Mouse (Mus musculus) embryo, embryonic 11 days (tissue): ENCODE measurements around the gene Soga1.
A peak's percentile ranks its signal among the peaks of the same experiment; 100 is the strongest.

ENCODE experiments used
- DNase-seq: peaks from one replicate; pipeline ENCODE4 v3.0.0-alpha.2; 2015

Soga1 gene

DNA sequence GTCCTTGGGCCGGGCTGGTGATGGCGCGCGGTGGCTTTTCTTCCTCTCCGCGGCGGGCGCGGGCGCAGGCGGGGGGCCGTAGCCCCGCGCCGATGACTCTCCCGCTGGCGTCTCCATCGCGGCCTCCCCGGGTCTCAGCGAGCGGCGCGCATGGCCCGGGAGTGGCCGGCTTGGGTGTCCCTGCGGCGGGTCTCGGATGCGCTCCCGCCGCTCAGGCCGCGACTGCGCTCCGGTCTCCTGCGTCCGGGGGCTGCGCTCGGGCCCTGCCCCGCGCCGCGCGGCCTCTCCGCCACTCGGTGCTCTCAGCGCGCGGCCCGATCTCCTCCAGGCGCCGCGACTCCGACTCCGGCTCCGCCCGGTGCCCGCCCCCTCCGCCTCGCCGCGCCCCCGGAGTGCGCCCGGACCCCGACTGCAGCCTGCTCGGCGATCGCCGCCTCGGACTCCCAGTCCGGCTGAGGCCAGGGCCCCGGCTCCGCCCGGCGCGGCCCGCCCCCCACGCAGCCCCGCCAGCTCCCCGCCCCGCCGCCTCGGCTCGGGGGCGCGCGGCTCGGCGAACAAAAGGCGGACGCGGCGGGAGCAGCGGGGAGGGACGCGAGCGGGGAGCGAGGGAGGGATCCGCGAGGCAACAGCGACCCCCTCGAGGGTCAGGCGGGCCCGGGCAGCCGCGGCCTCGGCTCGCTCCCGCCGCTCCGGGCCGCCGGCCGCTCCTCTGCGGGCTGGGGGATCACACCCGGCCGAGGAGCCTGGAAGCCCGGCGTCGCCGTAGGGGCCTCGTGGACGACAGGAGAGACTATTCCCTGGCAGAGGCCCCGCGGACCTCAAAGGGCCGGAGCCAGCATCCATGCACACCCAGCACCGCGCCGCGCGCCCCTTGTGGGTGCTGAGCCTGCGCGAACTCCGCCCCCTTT, at the start of gene Soga1:
Soga1 (minus strand) TSS at position 462 of the 908 bp plus-strand sequence.
- DNase-seq: peak; percentile 95

- DNase-seq: peak; percentile 23
Measured at GRCm38 (mm10) chr2:157128072-157128471, 49.0 kb upstream of the Soga1 start.

- DNase-seq: no peak
Measured at GRCm38 (mm10) chr2:157127370-157127769, 48.3 kb upstream of the Soga1 start.

DNA sequence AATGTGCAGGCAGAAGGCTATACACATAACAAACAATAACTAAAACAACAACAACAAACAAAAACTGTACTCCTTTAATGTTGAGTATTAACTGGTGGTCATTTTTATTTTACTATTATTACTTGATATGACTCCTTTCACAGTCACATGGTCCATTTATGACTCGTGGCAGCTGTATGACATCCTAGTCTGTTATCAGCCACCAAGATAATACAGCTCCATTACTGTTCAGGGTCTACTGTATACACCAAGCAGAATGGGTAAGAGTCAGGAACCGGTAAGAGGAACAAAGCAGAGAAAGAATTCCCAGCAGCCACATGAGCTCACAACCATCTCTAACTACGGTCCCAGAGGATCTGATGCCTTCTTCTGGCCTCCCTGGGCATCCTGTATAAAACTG, 46.2 kb upstream of the Soga1 start:
- DNase-seq: no peak

DNA sequence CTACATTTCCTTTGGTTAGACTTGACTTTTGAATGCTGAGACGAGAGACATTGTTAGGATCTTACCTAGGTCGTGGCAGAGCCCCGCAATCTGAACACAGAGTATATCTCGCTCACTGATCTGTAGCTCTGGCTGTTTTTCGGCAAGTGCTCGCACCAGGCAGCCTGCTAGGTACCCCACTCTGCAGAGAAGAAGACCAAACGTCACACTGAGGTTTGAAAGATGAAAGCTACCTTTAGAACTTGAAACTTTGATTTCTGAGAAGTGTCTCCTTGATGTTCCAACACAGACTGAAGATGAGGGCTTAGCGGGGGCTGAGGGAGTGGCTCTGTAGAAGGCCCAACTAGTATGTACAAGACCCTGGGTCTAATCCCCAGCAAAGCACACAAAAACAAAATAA, 42.7 kb upstream of the Soga1 start:
- no peak for DNase-seq

- no peak for DNase-seq
Measured at GRCm38 (mm10) chr2:157119075-157119474, 40.0 kb upstream of the Soga1 start.

DNA sequence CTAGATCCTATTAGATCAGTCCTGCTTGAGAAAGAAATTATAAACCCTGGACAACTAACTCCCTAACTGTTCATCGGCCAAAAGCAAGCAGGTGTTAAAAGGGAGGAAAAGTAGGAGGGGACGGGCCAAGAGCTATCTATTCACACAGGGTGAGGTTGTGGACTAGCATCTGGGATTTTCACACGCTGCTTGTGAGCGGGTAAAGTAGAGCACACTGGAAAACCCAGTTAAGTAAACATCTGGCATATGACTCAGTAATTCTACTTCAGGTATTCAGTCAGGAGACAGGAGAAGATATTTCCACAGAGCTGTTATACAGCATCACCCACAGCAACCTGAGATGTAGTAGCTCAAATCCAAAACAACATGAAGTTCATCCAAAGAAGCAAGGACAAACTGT, 39.5 kb upstream of the Soga1 start:
- DNase-seq: no peak

DNA sequence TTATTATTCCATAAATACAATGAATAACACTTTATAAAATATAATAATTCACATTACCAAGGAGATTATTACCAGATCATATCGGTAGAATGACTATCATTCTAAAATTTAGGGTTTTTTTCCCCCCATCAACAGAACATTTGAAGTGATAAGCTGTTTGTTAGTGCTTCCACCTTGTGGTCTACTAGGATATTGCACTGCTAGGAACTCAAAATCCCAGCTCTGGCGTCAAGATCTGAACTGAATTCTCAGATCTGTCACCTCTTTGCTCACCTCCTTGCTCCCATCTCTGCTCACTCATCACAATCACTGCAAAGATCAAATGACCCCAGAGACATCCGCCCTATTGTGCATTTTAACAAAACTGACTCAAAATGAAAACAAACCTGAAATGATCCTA, 37.9 kb upstream of the Soga1 start:
- DNase-seq: peak; percentile 63

DNA sequence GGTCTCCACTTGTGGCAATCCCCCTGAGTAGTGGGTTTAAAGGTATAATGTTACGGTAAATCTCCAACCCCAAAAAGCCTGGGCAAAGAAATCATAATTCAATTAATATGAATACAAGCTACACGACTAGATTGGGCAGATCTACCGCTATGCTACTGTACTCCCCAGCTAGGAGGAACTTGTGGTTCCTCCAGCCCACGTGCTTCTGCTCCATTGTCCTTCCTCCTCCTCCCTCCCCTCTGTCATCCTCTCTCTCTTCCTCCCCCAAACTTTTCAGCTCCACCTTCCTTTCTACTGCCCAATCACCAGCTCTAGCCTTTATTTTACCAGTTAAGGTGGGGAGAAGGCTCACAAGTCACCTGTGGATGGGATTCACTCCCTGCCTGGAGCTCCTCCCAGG, 29.2 kb upstream of the Soga1 start:
- no peak for DNase-seq

DNA sequence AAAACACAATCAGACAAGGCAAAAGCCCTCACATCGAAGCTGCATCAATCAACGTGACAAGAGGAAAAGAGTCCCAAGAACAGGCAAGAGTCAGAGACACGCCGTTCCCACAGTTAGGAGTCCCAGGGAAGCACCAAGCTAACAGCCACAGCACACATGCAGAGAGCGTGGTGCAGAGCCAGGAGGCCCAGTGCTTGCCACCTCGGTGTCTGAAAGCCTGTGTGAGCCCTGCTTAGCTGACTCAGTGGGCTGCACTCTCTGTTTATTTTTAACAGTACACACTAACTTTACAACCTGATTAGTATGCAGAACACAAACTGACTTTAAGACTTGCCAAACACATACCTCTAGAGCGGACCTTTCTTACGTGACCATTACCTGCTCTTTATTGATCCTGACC, 25.4 kb upstream of the Soga1 start:
- DNase-seq: no peak

- DNase-seq: no peak
Measured at GRCm38 (mm10) chr2:157102256-157102655, 23.2 kb upstream of the Soga1 start.

GRCm38 (mm10) chr2:157101650-157102049, 22.6 kb upstream of the Soga1 start:
- no peak for DNase-seq

- DNase-seq: no peak
Measured at GRCm38 (mm10) chr2:157100319-157100605, 21.2 kb upstream of the Soga1 start.

GRCm38 (mm10) chr2:157099532-157100318, 20.7 kb upstream of the Soga1 start:
- no peak for DNase-seq

DNA sequence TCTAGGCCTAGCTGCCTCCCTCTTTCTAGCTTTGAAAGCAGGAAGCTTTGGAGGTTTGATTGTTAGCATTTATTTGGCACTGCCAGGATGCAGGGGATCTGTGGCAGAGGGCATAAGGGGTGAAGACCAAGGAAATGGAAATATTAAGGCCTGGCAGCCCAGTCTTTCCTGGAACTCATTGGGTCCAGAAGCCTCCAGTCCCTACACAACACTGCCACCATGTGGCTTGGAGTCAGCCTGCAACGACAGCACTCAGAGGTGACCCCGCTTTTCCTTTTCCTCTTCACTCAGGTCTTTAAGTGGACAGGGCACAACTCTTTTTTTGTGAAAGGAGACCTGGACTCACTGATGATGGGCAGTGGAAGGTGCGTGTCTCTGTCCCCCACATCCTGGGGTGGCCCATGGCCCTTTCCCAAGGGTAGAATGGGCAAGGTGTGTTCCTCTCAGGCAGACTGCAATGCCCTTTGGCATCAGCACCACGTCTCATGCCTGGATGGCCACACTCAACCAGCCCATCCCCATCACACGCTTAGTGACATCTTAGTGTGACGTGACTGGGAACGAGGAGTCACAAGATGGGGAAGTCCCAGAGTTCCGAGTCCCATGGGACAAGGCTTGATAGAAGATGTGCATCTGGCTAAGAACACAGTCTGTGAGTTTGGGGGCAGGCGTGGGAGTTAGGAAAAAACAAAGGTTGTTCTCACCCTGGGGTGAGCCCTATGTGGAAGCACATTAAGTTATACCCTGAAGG, 16.1 kb upstream of the Soga1 start:
- peak; percentile 80 for DNase-seq

GRCm38 (mm10) chr2:157092024-157092423, 13.0 kb upstream of the Soga1 start:
- DNase-seq: no peak

DNA sequence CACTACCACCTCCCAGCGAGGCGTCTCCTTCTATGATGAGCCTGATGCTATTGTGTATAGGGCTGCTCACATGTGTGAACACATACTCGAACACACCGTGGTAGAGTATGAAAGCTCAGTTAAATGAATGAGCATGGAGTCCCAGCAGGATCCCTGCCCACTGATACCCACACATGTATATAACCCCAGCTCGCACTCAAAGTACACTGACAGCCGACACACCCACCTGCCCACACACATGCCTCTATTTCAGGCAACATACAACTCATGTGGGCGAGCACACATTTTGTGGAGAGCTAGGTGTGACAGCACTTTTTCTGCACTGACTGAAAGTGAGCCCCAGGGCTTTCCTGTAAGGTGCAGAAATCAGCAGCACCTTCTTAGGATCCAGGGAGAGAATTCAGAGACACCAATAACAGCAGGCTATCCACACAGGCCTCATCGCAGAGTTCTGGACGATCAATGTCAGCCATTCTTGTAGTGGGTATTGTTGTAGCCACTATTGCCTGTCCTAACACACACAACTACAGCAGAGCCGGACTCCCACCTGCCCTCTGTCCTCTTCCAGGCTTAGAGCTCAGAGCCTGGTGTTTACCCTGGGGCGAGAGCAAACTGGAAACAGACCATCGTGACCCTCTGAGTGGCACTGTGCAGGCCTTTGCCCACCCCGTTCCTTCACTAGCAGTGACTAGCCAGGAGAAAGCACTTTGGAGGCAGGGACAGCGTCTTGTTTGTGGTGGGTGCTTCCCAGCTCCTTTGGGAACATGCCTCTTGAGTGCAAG, 8.7 kb upstream of the Soga1 start:
- no peak for DNase-seq

DNA sequence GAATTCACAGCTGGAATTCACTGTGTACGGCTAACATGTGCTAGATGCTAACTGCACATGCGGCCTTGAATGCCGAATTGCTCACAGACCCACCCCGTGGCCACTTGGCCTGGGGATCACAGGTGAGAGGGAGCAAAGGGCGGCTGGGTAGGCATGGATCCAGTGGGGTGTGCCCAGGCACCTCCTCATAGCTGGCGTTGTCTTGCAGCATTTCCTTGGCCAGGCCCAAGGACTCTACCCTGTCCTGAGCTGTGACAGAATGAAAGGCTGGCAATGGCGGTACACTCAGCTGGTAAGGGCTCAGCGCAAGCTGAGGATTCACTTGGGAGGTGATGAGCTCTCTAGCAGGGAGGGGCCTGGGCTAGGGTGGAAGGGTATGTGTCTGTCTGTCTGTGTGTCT, 7.7 kb upstream of the Soga1 start, which contains the start of gene Tldc2:
Tldc2 (plus strand) TSS at position 260 of the 400 bp plus-strand sequence.
- DNase-seq: no peak

DNA sequence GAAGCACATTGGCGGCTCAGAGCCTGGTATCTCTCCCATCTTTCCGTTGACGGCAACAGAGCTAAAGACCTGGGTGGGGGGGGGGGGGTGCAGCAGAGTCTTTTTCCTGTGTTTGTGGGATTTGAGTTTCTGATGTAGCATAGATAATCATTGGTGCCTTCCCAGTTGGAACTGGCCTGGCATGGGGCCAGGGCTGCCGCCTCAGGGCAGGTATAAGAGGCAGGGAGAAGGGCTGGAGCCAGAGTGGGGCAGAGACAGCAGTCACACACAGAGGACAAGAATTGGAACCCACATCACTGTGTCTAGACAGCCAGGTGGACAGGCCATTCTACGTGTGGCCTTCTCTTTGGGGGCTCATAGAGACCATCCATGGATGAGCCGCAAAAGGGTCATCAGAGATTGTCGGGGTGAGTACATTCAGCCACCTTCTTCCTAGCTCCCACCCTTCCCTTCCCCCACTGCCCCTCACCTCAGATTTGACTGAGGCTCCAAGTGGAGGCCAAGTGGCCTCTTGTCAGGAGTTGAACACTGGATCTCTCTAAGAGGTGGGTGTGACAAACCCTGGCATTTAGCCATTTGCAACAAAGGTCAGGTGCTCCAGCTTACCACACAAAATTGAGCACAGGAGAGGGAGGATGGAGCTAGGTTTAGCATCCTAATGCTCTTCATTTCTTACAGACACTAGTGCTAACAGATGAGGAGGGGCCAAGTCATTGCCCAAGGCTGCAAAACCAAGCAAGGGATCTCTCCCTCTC, 6.0 kb upstream of the Soga1 start:
- no peak for DNase-seq

- DNase-seq: no peak
Measured at GRCm38 (mm10) chr2:157081960-157082359, 2.9 kb upstream of the Soga1 start.

DNA sequence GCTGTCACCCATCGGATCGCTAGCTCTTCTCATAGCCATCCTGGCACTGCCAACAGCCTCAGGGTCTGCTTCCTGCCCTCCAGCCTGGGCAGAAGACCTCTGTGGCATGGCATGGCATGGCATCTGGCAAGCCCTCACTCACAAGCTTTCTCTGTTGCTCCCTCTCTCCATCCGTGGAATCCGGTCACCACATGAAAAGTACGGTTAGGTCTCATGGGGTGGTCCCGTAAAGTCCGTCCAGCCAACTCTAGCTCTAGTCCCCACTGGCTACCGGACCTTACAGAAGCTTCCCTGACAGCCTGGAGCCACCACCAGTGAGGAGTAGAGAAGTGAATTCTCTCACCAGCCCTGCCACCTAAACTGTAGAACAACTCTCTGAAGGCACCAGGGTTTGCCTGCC, 2.3 kb upstream of the Soga1 start:
- no peak for DNase-seq

DNA sequence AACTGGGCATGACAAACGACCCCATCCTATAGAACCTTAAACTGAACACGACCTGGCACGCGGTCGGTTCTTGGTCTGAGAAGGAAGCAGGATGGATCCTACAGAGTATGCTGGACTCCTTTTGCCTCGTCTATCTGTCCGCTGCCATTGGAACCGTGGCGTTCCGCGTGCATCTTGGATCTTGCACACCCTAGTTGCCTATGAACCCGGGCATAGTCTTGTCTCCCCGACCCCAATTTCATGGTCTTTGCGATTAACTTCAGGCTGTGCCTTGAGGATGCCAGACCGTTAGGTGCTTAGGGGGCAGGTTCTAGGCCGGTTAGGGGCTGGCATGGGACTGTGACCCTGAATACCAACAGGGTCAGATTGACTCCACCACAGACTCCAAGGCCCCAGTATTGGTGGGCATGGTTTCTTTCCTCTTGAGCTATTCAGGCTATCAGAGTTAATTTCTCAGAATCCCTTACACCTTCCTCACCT, 687 bp upstream of the Soga1 start:
- no peak for DNase-seq
